Mouse (Mus musculus): ENCODE measurements around the gene Krtap4-2.
"Not testable (repeated sequence)": the region's sequence is repeated elsewhere in the genome, so short reads cannot be mapped to it uniquely, and the experiment has no call there.

- TF ChIP-seq CTCF (IDR thresholded peaks at IDR 0.05; ENCODE audit: low read depth, low read length); POLR2A (IDR thresholded peaks at IDR 0.05; ENCODE audit: extremely low read depth, insufficient read depth, low read length): not testable (repeated sequence)
These were observed 31.7 kb downstream of the Krtap4-2 start, which contains the start of gene Gm11938 for GRCm38 (mm10) chr11:99603208-99603607.

All from liver, adult 2 months (tissue).